Mouse (Mus musculus) kidney, embryonic 16.5 days (tissue): ENCODE measurements around the gene Actn3. TPM values are rescaled to one million over a fixed set of nuclear protein-coding genes. Genes with fewer than 3 reads are reported as not detected.
"Not testable (repeated sequence)": the region's sequence is repeated elsewhere in the genome, so short reads cannot be mapped to it uniquely, and the experiment has no call there.

Experiments used
- ATAC-seq: fragments of 200-750 bp; cut with Nextera tagmentation; 2 replicates; pipeline ENCODE4 v1.8.0; 2017; ENCODE audit warnings: moderate TSS enrichment; ENCODE audit not compliant: low FRiP score, low TSS enrichment
- H3K27ac ChIP-seq: fragments of 300-500 bp; sonication (generic); 2 replicates; pipeline ENCODE4 v1.5.1; 2014; ENCODE audit warnings: low read length
- H3K27me3 ChIP-seq: fragments of 300-500 bp; sonication (generic); 2 replicates; pipeline ENCODE4 v1.6.1; 2014; ENCODE audit warnings: low read length, control low read depth, mixed read lengths; ENCODE audit not compliant: insufficient read depth
- H3K36me3 ChIP-seq: fragments of 300-500 bp; sonication (generic); 2 replicates; pipeline ENCODE4 v1.6.1; 2014; ENCODE audit warnings: low read length, control low read depth, mixed read lengths; ENCODE audit not compliant: insufficient read depth
- H3K4me1 ChIP-seq: fragments of 300-500 bp; sonication (generic); 2 replicates; pipeline ENCODE4 v1.6.1; 2014; ENCODE audit warnings: low read length, control low read depth, mixed read lengths; ENCODE audit not compliant: insufficient read depth
- H3K4me2 ChIP-seq: fragments of 300-500 bp; sonication (generic); replicated peaks from 2 replicates; pipeline ENCODE4 v1.6.1; 2014; ENCODE audit warnings: low read depth, low read length
- H3K4me3 ChIP-seq: fragments of 300-500 bp; sonication (generic); 2 replicates; pipeline ENCODE4 v1.5.1; 2014; ENCODE audit warnings: mild to moderate bottlenecking, low read length
- H3K9ac ChIP-seq: fragments of 300-500 bp; sonication (generic); replicated peaks from 2 replicates; pipeline ENCODE4 v1.6.1; 2014; ENCODE audit warnings: low read length
- H3K9me3 ChIP-seq: fragments of 300-500 bp; sonication (generic); 2 replicates; pipeline ENCODE4 v1.6.1; 2016; ENCODE audit warnings: low read length, control low read depth
- WGBS: fragments of 180-500 bp; shearing (Covaris S2); extraction: QIAGEN DNeasy Blood & Tissue Kit; methylation state at CpG from one replicate; pipeline ENCODE4 v1.1.7; 2014; 5-methylcytosine and 5-hydroxymethylcytosine counted together
- polyA plus RNA-seq: library from polyadenylated mRNA; unstranded; fragments of >200 nt; fragmentation: Nextera tagmentation; extraction: Ambion mirVana; gene quantifications from 2 replicates; pipeline ENCODE4 v1.2.1, GENCODE M21; 2015

Actn3 gene
- polyA plus RNA-seq, 1 experiment from 2014 or later: 9.4 TPM

- Histone ChIP-seq H3K36me3 (peaks cover 8% of the 10 kb centered on the region), H3K27me3 (no peaks in the 10 kb centered on the region), H3K9ac (no peak overlapping the region), H3K9me3 (no peaks in the 10 kb centered on the region), H3K4me1 (no peaks in the 10 kb centered on the region), H3K4me2 (0 out of 2 replicates have a peak overlapping the region, but pooled peaks have one; percentile 1), H3K27ac (peak overlapping the region; percentile 62; the same call in 1 of the 2 replicates), H3K4me3 (no peak overlapping the region)
- ATAC-seq: peak; percentile 90
- WGBS: 60% methylated on average over 5 of the region's 5 CpGs
These were observed 56.9 kb downstream of the Actn3 start for GRCm38 (mm10) chr19:4820678-4821303.

- Histone ChIP-seq H3K9me3 (no peaks in the 10 kb centered on the region; the same call in 1 of the 2 replicates), H3K27me3 (no peaks in the 10 kb centered on the region), H3K4me2 (no peak overlapping the region), H3K4me3 (no peak overlapping the region), H3K36me3 (no peaks in the 10 kb centered on the region), H3K9ac (no peak overlapping the region), H3K27ac (no peak overlapping the region), H3K4me1 (0 out of 2 replicates have a peak, but pooled peaks cover under 1% of the 10 kb centered on the region)
- 50% methylated on average over 1 of the region's 1 CpGs for WGBS
- no peak for ATAC-seq
These were observed 60.4 kb downstream of the Actn3 start for GRCm38 (mm10) chr19:4817182-4817835.

DNA sequence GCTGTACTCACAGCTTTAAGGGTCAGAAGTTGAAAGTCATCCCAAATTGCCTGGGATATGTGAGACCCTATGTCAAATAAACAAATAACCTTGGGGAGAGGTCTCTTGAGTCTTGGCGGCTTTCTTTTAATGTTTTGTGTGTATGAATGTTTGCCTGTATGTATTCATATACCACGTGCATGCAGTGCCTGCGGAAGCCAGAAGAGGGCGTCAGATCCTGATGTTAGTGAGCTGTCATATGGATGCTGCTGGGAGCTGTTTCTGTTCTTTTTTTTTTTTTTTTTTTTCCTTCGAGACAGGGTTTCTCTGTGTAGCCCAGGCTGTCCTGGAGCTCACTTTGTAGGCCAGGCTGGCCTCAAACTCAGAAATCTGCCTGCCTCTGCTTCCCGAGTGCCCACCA lies 64.7 kb downstream of the Actn3 start:
- no peak overlapping the region for H3K27ac ChIP-seq
- no peak overlapping the region for H3K4me3 ChIP-seq
- no peak for ATAC-seq
- peaks cover 20% of the 10 kb centered on the region for H3K4me1 ChIP-seq
- H3K27me3 ChIP-seq: no peaks in the 10 kb centered on the region
- H3K9me3 ChIP-seq: no peaks in the 10 kb centered on the region; the same call in 1 of the 2 replicates
- WGBS: 80% methylated on average over 6 of the region's 6 CpGs
- H3K9ac ChIP-seq: no peak overlapping the region
- H3K4me2 ChIP-seq: no peak overlapping the region
- H3K36me3 ChIP-seq: no peaks in the 10 kb centered on the region

GRCm38 (mm10) chr19:4812334-4812949 lies 65.3 kb downstream of the Actn3 start:
- Histone ChIP-seq H3K4me3 (peak overlapping the region; percentile 73), H3K4me2 (peak overlapping the region; percentile 94), H3K4me1 (peaks cover 22% of the 10 kb centered on the region), H3K27ac (peak overlapping the region; percentile 97), H3K9ac (peak overlapping the region; percentile 97)
- 77% methylated on average over 8 of the region's 8 CpGs for WGBS
- not testable (repeated sequence) for H3K27me3 ChIP-seq, ATAC-seq, H3K36me3 ChIP-seq, H3K9me3 ChIP-seq

DNA sequence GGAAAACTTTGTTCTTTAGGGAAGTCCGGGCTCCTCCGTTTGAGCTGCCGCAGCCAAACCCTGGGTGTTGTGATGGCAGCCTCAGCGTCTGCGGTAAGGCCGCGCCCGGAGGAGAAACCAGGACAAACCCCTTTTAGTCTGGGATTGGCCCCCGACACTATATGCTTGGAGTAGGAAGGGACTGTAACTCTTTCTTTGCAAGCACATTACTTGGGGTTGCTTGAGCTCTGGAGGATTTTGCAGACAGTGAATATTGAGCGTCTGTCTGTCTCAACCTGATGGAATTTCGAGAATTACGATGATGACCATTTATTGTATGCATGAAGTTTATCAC lies 65.8 kb downstream of the Actn3 start:
- Histone ChIP-seq H3K36me3 (no peaks in the 10 kb centered on the region), H3K27me3 (no peaks in the 10 kb centered on the region), H3K4me1 (peaks cover 22% of the 10 kb centered on the region), H3K27ac (peak overlapping the region; percentile 97), H3K4me2 (peak overlapping the region; percentile 94), H3K9me3 (no peaks in the 10 kb centered on the region; the same call in 1 of the 2 replicates), H3K9ac (peak overlapping the region; percentile 97), H3K4me3 (peak overlapping the region; percentile 73)
- WGBS: 4% methylated on average over 12 of the region's 12 CpGs
- peak; percentile 58; the same call in 1 of the 2 replicates for ATAC-seq

Other genes with a start within 250 kb of the Actn3 start
- gene Gm960, start 179.2 kb downstream of the Actn3 start, polyA plus RNA-seq: 2.0 and 4.3 TPM in 2 replicates
- 3.2 and 3.8 TPM in 2 replicates for gene Sptbn2, start 166.7 kb downstream of the Actn3 start, polyA plus RNA-seq
- gene Rbm4b, start 121.4 kb downstream of the Actn3 start, polyA plus RNA-seq: 75.5 and 77.2 TPM in 2 replicates
- 66.0 and 82.7 TPM in 2 replicates for gene Rbm4, start 84.0 kb downstream of the Actn3 start, polyA plus RNA-seq
- gene Gm21992, start 66.3 kb downstream of the Actn3 start, polyA plus RNA-seq: 30.4 and 41.6 TPM in 2 replicates
- 104 and 108 TPM in 2 replicates for gene Rbm14, start 66.3 kb downstream of the Actn3 start, polyA plus RNA-seq
- 73.0 and 82.1 TPM in 2 replicates for gene Ccs, start 38.6 kb downstream of the Actn3 start, polyA plus RNA-seq
- not detected in 2 replicates for gene Ccdc87, start 38.5 kb downstream of the Actn3 start, polyA plus RNA-seq
- 66.6 and 76.7 TPM in 2 replicates for gene Ctsf, start 22.8 kb downstream of the Actn3 start, polyA plus RNA-seq
- gene Zdhhc24, start 759 bp upstream of the Actn3 start, polyA plus RNA-seq: 14.2 and 15.3 TPM in 2 replicates
- 6.5 and 7.2 TPM in 2 replicates for gene Bbs1, start 28.7 kb upstream of the Actn3 start, polyA plus RNA-seq
- gene Dpp3, start 50.4 kb upstream of the Actn3 start, polyA plus RNA-seq: 113 and 124 TPM in 2 replicates
- gene Peli3, start 65.2 kb upstream of the Actn3 start, polyA plus RNA-seq: 2.4 and 3.8 TPM in 2 replicates
- gene Mrpl11, start 84.2 kb upstream of the Actn3 start, polyA plus RNA-seq: 102 and 106 TPM in 2 replicates
- not detected in 2 replicates for gene Npas4, start 112.4 kb upstream of the Actn3 start, polyA plus RNA-seq
- gene Slc29a2, start 146.0 kb upstream of the Actn3 start, polyA plus RNA-seq: 6.4 and 7.1 TPM in 2 replicates
- 60.2 and 65.1 TPM in 2 replicates for gene B4gat1, start 160.9 kb upstream of the Actn3 start, polyA plus RNA-seq
- gene AC124502.3, start 161.0 kb upstream of the Actn3 start, polyA plus RNA-seq: 1.9 and 3.8 TPM in 2 replicates
- 53.1 and 53.4 TPM in 2 replicates for gene Brms1, start 163.4 kb upstream of the Actn3 start, polyA plus RNA-seq
- 3.6 and 4.8 TPM in 2 replicates for gene Rin1, start 172.6 kb upstream of the Actn3 start, polyA plus RNA-seq
- gene Cd248, start 190.2 kb upstream of the Actn3 start, polyA plus RNA-seq: 59.3 and 64.5 TPM in 2 replicates
- 1.6 and 1.8 TPM in 2 replicates for gene Tmem151a, start 207.6 kb upstream of the Actn3 start, polyA plus RNA-seq
- gene Yif1a, start 210.6 kb upstream of the Actn3 start, polyA plus RNA-seq: 122 and 127 TPM in 2 replicates
- gene Cnih2, start 220.6 kb upstream of the Actn3 start, polyA plus RNA-seq: 10.8 and 14.0 TPM in 2 replicates
- 306 and 315 TPM in 2 replicates for gene Rab1b, start 229.2 kb upstream of the Actn3 start, polyA plus RNA-seq
- 25.1 and 27.4 TPM in 2 replicates for gene Klc2, start 240.7 kb upstream of the Actn3 start, polyA plus RNA-seq